Mouse (Mus musculus) megakaryocyte, embryonic 14.5 days (primary cell): Measurements from ENCODE around the gene Lrrc29. TPM values are rescaled to one million over a fixed set of nuclear protein-coding genes. Genes with fewer than 3 reads are reported as not detected.

Experiments used
- H3K27me3 ChIP-seq: replicated peaks from 2 replicates; pipeline ENCODE3; 2012; ENCODE audit warnings: inconsistent platforms
- H3K36me3 ChIP-seq: replicated peaks from 2 replicates; pipeline ENCODE3; 2012; ENCODE audit warnings: low read length, inconsistent platforms, mixed read lengths
- H3K4me1 ChIP-seq: 2 replicates; pipeline ENCODE4 v1.6.1; 2012; ENCODE audit warnings: inconsistent platforms
- H3K4me3 ChIP-seq: replicated peaks from 2 replicates; pipeline ENCODE3; 2012; ENCODE audit warnings: moderate library complexity, mild to moderate bottlenecking, inconsistent platforms
- H3K9me3 ChIP-seq: 2 replicates; pipeline ENCODE4 v1.6.1; 2012; ENCODE audit warnings: inconsistent platforms
- FLI1 ChIP-seq: IDR thresholded peaks from 2 replicates; pipeline ENCODE4 v1.6.1; 2012; ENCODE audit warnings: low read length, inconsistent platforms, mixed read lengths
- GATA1 ChIP-seq: IDR thresholded peaks from 3 replicates; pipeline ENCODE4 v1.6.1; 2012; ENCODE audit warnings: mixed read lengths, low read length, inconsistent platforms, borderline replicate concordance
- polyA plus RNA-seq: library from polyadenylated mRNA; stranded (reverse); fragments of >175 nt; gene quantifications from 2 replicates; pipeline ENCODE4 v1.2.3, GENCODE M21; 2012; ENCODE audit warnings: low replicate concordance; ENCODE audit not compliant: insufficient read depth

Lrrc29 gene
- polyA plus RNA-seq, 1 experiment = 13.0 TPM

DNA sequence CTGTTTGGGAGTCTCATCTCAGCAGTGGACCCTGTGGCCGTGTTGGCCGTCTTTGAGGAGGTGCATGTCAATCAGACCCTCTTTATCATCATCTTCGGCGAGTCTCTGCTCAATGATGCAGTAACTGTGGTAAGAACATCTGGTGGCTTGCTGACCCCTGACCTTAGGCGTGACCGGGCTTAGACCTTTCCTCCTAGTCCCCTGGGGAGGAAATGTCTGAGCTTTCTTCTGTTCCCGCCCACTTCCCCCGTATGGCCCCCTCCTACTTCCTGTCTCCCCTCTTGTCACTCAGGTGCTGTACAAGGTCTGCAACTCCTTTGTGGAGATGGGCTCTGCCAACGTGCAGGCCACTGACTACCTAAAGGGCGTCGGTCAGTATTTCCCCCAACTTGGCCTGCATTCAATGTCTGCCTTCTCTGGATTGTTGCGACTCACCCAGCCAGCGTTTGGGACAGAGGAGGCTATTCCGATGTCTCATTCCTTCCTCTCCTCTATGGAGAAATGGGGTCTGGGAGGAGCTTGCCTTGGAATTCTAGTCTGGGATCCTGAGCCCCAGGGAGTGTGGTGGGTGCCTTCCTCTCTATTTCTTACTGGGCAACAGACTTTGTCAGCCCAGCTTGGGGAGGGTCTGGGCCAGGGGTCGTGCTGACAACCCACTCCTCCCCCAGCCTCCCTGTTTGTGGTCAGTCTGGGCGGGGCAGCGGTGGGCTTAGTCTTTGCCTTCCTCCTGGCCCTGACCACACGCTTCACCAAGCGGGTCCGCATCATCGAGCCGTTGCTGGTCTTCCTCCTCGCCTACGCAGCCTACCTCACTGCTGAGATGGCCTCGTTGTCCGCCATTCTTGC, 29.3 kb upstream of the Lrrc29 start:
- Histone ChIP-seq H3K4me1 (peaks cover 42% of the 10 kb centered on the region), H3K9me3 (no peaks in the 10 kb centered on the region), H3K4me3 (peak overlapping the region; percentile 31), H3K36me3 (peaks cover 13% of the 10 kb centered on the region), H3K27me3 (peaks cover 41% of the 10 kb centered on the region)
- TF ChIP-seq GATA1 (no peak), FLI1 (no peak)

DNA sequence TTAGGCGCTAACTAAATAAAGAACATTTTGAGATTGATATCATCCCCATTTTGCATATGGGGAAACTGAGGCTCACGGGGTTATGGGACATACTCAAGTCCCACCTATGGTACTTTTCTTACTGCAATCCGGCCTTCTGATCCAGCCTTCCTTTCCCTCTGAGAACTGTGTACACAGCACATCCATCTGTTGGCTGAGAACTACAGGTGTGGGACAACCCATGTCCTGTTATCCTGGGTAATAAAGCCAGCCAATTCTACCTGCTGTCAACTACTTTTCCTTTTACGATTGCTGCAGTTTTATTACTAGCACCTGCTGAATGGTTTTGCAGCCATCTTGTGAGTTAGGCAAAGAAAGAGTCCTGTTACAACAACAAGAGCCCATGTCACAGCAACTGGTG, 28.5 kb upstream of the Lrrc29 start:
- H3K27me3 ChIP-seq = peaks cover 49% of the 10 kb centered on the region
- H3K4me1 ChIP-seq = peaks cover 48% of the 10 kb centered on the region
- no peaks in the 10 kb centered on the region for H3K9me3 ChIP-seq
- peaks cover 13% of the 10 kb centered on the region for H3K36me3 ChIP-seq
- no peak for TF ChIP-seq GATA1
- TF ChIP-seq FLI1 = no peak
- no peak overlapping the region for H3K4me3 ChIP-seq

DNA sequence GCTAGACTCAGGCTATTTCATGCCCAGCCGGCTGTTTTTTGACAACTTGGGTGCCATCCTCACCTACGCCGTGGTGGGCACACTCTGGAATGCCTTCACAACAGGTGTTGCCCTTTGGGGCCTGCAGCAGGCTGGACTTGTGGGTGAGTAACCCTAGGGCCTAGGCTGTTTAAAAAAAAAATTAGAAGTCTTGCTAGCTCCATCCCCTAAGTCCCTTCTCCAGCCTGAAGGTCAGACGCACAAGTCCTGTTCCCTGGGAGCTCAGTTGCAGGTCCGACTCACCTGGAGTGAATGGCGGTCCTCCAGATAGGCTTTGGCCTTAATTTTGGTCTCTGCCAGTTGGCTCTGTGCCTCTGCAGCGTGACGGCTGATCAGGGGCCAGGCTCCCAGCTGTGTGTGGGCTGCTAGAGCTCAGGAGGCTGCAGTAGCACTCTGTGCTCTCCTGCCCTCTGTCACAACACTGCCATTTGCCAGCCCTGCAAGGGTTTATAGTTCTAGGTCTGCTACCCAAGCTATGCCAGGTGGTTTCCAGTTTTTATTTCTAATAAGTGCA, 27.6 kb upstream of the Lrrc29 start:
- H3K9me3 ChIP-seq = no peaks in the 10 kb centered on the region
- H3K27me3 ChIP-seq = peaks cover 53% of the 10 kb centered on the region
- H3K4me3 ChIP-seq = no peak overlapping the region
- H3K36me3 ChIP-seq = peaks cover 11% of the 10 kb centered on the region
- H3K4me1 ChIP-seq = peaks cover 51% of the 10 kb centered on the region
- TF ChIP-seq FLI1 (no peak), GATA1 (no peak)

DNA sequence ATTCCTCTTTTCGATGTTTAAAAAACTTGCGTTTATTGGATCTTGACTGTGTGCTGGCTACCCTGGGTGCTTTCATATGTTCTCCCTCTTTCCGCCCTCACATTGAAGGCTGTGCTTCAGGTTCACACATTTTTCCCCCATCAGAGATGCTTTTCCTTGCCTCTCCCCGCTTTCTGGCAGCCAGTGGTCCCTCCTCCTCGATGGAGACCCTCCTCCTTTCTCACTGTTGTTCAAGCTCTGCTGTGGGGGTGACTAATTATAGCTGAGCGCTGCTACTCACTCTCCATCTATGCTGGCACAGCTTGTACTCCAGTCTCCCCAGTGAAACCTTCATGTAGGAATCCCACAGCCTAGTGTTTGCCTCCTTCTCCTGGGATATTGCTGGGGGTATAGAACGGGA, 24.1 kb upstream of the Lrrc29 start:
- H3K4me3 ChIP-seq = no peak overlapping the region
- H3K4me1 ChIP-seq = peaks cover 60% of the 10 kb centered on the region
- peaks cover 38% of the 10 kb centered on the region for H3K27me3 ChIP-seq
- H3K9me3 ChIP-seq = no peaks in the 10 kb centered on the region
- TF ChIP-seq GATA1 (no peak), FLI1 (no peak)
- H3K36me3 ChIP-seq = peaks cover 3% of the 10 kb centered on the region

DNA sequence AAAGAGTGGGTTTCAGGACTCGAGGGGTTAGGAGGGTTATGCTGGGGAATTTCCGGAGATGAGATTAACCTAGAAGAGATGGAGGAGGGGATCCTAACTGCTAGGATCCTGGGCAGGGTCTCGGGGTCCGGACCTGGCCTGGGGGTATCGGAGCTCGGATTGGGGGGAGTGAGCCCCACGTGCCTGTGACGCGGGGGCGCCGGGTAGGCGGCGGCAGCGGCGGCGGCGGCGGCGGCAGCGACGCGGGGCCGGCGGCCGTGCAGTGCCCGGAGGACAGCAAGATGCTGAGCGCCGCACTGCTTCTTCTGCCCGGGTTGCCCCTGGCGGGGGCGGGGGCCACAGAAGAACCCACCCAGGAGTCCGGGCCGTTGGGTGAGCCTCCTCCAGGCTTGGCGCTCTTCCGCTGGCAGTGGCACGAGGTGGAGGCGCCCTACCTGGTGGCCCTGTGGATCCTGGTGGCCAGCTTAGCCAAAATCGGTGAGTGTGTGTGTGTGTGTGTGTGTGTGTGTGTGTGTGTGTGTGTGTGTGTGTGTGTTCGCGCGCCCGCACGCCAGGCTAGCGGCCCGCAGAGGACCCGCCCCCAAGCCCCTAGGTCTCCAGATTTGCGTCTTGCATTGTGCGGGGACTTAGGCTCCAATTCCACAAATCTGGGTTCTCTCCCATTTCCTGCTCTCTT, 23.2 kb upstream of the Lrrc29 start:
- peaks cover 38% of the 10 kb centered on the region for H3K27me3 ChIP-seq
- TF ChIP-seq FLI1 = no peak
- TF ChIP-seq GATA1 = no peak
- peak overlapping the region; percentile 98 for H3K4me3 ChIP-seq
- peaks cover 61% of the 10 kb centered on the region for H3K4me1 ChIP-seq
- H3K9me3 ChIP-seq = no peaks in the 10 kb centered on the region
- peaks cover 10% of the 10 kb centered on the region for H3K36me3 ChIP-seq

DNA sequence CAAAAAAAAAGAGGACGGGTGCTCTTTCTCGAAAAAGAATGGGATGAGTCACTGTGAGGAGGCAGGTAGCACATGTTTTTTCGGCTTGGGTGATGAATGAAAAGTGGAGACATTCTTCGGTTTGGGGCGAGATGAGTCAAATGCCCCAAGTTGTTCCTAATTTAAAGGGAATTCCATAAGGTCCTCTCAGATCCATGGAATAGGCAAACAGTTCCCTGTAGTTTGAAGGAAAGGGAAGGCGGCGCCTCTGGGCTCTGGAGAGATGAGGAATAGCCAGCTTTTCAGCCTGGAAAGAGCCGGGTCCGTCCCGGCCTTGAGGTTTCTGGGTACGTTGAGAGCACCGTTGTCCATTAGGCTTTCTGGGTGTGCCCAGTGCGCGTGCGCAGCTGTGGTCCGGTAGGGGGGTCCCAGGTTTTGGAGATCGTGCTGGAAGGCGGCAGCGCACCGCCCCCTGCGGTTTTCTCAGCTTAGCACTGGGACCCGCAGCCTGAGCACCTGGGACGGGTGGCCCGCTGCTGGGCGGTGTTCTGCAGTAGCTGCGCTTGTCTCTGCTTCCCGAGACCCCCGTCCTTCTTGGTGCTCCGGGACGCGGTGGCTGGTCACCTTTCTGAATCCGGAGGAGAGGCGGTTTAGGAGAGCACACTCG, 22.5 kb upstream of the Lrrc29 start, which contains the start of gene Slc9a5:
Gene Slc9a5, plus strand, starts transcription at position 394 of the 646 bp plus-strand sequence.
- Histone ChIP-seq H3K36me3 (peaks cover 15% of the 10 kb centered on the region), H3K4me3 (peak within 1 kb of the TSS; percentile 98), H3K9me3 (no peaks in the 10 kb centered on the region), H3K4me1 (peaks cover 64% of the 10 kb centered on the region), H3K27me3 (peaks cover 35% of the 10 kb centered on the region)
- no peak for TF ChIP-seq FLI1

DNA sequence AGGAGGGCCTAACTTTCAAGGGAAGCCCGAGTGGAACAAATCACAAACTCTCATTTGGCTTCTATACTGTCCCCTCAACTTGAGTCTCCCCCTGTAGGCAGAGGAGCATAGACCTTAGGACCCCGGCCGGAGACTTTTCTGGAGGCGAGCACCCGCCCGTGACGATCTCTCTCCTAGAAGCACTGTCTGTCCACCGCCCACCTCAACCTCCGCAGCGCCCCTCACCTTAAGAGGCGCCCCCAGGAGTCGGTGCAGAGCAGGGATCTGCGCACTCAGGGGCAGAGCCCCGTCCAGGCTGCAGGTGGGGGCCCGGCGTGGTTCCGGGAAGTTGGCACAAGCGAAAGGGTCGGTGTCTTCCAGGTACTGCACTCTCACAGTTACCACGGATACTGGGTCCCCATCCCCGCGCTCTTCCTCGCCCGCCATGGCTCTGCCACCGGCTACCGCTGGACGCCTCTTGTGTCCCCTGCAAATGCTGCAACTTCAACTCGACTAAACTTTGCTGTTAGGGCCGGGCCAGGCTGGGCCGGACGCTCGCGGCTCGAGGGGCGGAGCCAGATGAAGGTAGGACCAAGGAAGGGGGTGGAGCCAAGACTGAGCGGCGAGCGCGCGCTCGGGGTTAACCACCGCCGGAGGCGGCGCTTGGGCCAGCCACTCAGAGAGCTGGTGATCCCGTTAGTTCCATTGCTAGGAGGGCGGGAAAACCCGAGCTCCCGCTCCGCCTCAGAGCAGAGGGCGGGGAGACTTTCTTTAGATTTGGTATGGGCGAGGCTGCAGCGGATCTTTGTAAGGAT, 21.5 kb upstream of the Lrrc29 start, which contains the start of gene Fhod1:
Gene Fhod1, minus strand, starts transcription at position 526 of the 794 bp plus-strand sequence.
- H3K4me1 ChIP-seq = peaks cover 68% of the 10 kb centered on the region

GRCm38 (mm10) chr8:105346611-105347427, 20.7 kb upstream of the Lrrc29 start:
- TF ChIP-seq GATA1 (no peak), FLI1 (no peak)
- H3K36me3 ChIP-seq = peaks cover 29% of the 10 kb centered on the region
- H3K9me3 ChIP-seq = no peaks in the 10 kb centered on the region
- peaks cover 33% of the 10 kb centered on the region for H3K27me3 ChIP-seq
- H3K4me3 ChIP-seq = peak overlapping the region; percentile 98
- peaks cover 76% of the 10 kb centered on the region for H3K4me1 ChIP-seq

More for the DNA sequence above, 21.5 kb upstream of the Lrrc29 start, which contains the start of gene Fhod1:
- H3K36me3 ChIP-seq = peaks cover 25% of the 10 kb centered on the region
- no peak for TF ChIP-seq GATA1
- peak; percentile 12; the same call in 1 of the 2 replicates for TF ChIP-seq FLI1
- peaks cover 35% of the 10 kb centered on the region for H3K27me3 ChIP-seq
- H3K9me3 ChIP-seq = no peaks in the 10 kb centered on the region
- H3K4me3 ChIP-seq = peak within 1 kb of the TSS; percentile 98
